Mouse (Mus musculus): ENCODE results near the gene Nat8f1.
A peak's percentile ranks its signal among the peaks of the same experiment; 100 is the strongest.
"Not testable (repeated sequence)": the region's sequence is repeated elsewhere in the genome, so short reads cannot be mapped to it uniquely, and the experiment has no call there.

Nat8f1 gene

GRCm38 (mm10) chr6:85915539-85916513, at the start of gene Nat8f1:
TSS of gene Nat8f1 (minus strand) at chr6:85915687.
- DNase-seq: peak; percentile 90 to 93

GRCm38 (mm10) chr6:85961101-85962091, 45.9 kb upstream of the Nat8f1 start, which contains the start of gene Dusp11:
TSS of gene Dusp11 (minus strand) at chr6:85961667.
- peak; percentile 92 to 94 for DNase-seq

GRCm38 (mm10) chr6:85957581-85957980, 42.1 kb upstream of the Nat8f1 start:
- peak; percentile 46 to 55 for DNase-seq

GRCm38 (mm10) chr6:85948549-85948948, 33.1 kb upstream of the Nat8f1 start:
- DNase-seq: no peak

DNA sequence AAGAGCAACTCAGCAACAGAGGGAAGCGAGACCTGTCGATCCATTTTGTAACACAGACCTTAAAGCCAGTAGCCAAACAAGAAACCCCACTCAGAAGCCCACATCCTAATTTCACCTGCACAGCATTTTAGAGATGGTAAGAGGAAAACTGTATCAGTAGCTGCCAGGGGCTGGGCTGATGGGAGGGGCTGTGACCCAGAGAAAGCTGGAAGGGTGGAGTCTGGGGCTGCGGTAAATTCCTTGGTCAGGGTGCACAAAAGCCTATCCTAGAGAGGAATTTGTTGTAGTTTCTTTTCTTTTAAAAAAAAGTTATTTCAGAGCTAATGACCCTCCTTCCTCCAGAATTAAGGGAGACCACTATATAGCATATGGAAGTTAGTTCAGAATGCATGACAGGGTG, 27.0 kb upstream of the Nat8f1 start:
- DNase-seq: no peak

- no peak for DNase-seq
These were observed 23.2 kb upstream of the Nat8f1 start for GRCm38 (mm10) chr6:85938701-85939100.

DNA sequence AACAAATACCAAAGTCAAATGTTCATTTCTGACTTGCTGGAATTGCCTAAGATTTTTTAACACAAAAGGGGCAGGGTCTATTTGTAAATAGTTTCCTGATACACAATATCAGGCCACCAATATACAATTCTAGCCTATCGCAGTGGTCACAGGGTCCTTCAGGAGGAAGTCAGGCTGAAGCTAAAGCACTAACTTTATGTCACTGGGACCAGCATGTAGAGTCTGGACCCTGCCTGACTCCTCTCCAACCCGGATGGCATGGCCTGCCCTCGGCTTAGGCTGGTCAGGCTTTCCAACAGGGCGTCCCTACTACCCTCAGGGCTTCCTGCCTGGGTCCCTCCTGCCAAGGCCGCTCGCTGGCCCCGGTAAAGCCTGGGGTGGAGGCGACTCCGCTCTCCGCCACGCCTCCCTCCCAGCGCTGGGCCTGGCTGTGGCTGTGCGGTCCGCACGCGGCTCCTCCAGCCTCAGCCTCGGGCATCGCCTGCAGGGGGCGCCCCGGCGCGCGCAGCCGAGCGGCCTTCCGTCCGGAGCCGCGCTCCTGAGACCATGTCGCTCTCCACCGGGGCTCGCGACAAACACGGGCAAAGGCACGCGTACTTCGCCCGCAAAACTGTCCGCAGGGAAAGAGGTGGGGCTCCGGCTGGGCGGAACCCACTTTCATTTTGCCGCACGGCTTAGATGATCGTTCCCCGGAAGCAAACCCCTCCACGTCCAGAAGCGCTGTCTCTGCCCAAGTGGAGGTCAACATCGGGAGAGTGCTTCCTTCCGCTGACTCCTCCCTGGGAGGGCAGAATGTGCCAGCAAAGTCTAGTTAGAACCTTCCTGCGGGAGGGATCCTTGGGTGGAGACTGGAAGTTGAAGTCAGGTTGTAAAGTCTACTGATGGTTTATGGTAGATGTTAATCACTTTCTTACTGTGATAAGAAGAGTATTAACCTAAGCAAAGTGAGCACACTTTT, 21.3 kb upstream of the Nat8f1 start:
- DNase-seq: peak; percentile 90 to 93

DNA sequence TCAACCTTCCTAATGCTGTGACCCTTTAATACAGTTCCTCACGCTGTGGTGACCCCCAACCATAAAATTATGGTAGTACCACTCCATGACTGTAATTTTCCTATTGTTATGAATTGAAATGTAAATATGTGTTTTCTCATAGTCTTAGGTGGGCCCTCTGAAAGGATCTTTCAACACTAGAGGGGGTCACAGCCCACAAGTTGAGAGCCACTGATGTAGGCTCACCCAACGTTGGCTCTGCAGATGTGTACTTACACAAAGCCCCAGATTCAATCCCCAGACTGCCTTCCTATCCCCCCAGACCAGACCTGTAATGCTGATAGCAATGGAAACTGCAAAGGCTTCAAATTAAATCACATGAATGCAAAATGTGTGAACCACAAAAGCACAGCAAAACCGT, 20.2 kb upstream of the Nat8f1 start:
- DNase-seq: no peak

DNA sequence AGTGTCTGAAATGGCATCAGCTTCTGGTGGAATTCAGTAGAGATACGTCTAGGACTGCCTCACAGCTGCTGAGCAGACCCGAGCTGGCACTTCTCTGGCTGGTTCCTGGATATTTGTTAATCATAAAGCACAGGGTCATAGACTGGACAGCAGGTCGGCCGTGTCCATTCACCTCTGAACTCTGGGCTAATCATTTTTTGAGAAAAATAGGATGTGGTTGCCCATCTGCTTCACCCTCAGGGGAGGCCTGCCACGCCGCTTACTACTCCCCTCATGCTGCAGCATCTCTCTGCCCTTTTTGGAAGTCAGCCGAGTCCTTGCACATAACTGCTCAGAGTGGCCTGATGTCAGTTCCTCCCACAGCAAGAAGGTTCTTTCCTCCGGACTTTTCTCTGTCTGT, 18.6 kb upstream of the Nat8f1 start:
- DNase-seq: no peak

GRCm38 (mm10) chr6:85929312-85929711, 13.8 kb upstream of the Nat8f1 start:
- no peak for DNase-seq

- no peak for DNase-seq
These were observed 12.3 kb upstream of the Nat8f1 start for GRCm38 (mm10) chr6:85927476-85928464.

- no peak for DNase-seq
These were observed 11.2 kb upstream of the Nat8f1 start for GRCm38 (mm10) chr6:85926709-85927108.

GRCm38 (mm10) chr6:85923643-85924042, 8.2 kb upstream of the Nat8f1 start:
- DNase-seq: no peak

- no peak for DNase-seq
These were observed 3.9 kb upstream of the Nat8f1 start for GRCm38 (mm10) chr6:85919401-85919800.

DNA sequence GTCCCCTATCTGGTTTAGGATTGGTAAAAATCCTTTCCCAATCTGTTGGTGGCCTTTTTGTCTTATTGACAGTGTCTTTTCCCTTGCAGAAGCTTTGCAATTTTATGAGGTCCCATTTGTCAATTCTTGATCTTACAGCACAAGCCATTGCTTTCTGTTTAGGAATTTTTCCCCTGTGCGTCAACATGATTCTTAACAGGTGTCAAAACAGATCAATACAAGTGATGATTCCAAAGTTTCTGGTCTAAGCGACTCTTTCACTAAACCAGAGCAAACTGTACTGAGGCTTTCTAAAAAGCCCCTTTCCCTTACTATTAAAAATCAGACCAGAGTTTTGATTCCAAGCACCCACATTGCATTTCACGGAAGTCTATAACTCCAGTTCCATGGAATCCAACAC, 2.9 kb upstream of the Nat8f1 start:
- not testable (repeated sequence) for DNase-seq

- DNase-seq: no peak
These were observed 1.1 kb upstream of the Nat8f1 start for GRCm38 (mm10) chr6:85916596-85916995.

GRCm38 (mm10) chr6:85915141-85915538, 347 bp downstream of the Nat8f1 start:
- DNase-seq: peak in 1 of 2 experiments; percentile 8

DNA sequence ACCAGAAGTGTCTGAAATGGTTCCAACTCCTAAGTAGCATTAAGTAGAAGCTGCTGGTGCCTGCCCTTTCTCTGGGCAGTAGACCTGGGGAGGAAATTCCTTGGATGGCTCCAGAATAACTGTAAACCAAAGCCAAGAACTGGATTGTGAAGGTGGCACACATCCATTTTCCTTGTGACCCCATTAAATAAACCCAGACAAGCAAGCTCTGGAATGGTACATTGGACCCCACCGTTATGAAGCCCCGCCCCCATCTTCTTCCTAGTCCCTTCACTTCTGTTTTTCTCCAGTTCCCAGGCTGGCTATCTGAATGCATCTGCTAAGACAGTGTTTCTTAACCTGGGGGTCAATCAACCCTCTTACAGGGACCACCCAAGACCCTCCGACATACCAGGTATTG, 3.9 kb downstream of the Nat8f1 start, which contains the start of gene Tprkb:
TSS of gene Tprkb (plus strand) at position 279 of the 400 bp plus-strand sequence.
- peak in 1 of 2 experiments; percentile 39 for DNase-seq

DNA sequence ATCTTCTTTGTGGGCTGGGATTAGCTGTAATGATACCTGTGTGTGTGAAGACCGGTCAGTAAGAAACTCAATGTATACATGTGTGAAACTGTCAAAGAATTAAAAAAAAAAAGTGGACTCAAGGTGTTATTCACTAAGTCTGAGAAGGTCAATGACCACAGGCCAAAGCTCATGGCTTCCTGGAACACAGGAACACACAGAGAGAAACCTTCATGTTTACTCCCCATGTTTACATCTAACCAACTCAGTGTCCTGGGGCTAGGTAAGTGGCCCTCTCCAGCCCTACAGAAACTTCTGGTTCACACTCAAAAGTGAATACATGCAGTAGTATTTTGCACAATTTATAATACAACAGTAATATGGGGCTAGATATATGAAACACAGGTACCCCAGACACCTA, 5.8 kb downstream of the Nat8f1 start:
- no peak for DNase-seq

- no peak for DNase-seq
These were observed 7.1 kb downstream of the Nat8f1 start for GRCm38 (mm10) chr6:85908341-85908740.

All from lung, adult 18-20 months (tissue).